Mouse (Mus musculus): ENCODE results near the gene Emilin2.

Emilin2 gene

GRCm38 (mm10) chr17:71301413-71301812 lies 10.4 kb downstream of the Emilin2 start:
- no peak for DNase-seq (ENCODE audit: extremely low read depth, low read depth)

GRCm38 (mm10) chr17:71300338-71300737 lies 11.4 kb downstream of the Emilin2 start:
- DNase-seq (ENCODE audit: extremely low read depth, low read depth) = no peak

- no peak for DNase-seq (ENCODE audit: extremely low read depth, low read depth)
Observed at GRCm38 (mm10) chr17:71299879-71300278, 11.9 kb downstream of the Emilin2 start.

GRCm38 (mm10) chr17:71294570-71294969 lies 17.2 kb downstream of the Emilin2 start:
- no peak for DNase-seq (ENCODE audit: extremely low read depth, low read depth)

- no peak for DNase-seq (ENCODE audit: extremely low read depth, low read depth)
Observed at GRCm38 (mm10) chr17:71292897-71293296, 18.9 kb downstream of the Emilin2 start.

GRCm38 (mm10) chr17:71291897-71292420 lies 19.8 kb downstream of the Emilin2 start:
- peak; percentile 58 for DNase-seq (ENCODE audit: extremely low read depth, low read depth)

- DNase-seq (ENCODE audit: extremely low read depth, low read depth) = peak; percentile 87
Observed at GRCm38 (mm10) chr17:71290486-71291410, 21.0 kb downstream of the Emilin2 start.

- DNase-seq (ENCODE audit: extremely low read depth, low read depth) = no peak
Observed at GRCm38 (mm10) chr17:71289572-71290176, 22.1 kb downstream of the Emilin2 start.

- no peak for DNase-seq (ENCODE audit: extremely low read depth, low read depth)
Observed at GRCm38 (mm10) chr17:71288808-71289548, 22.8 kb downstream of the Emilin2 start.

- DNase-seq (ENCODE audit: extremely low read depth, low read depth) = peak; percentile 97
Observed at GRCm38 (mm10) chr17:71288145-71288758, 23.5 kb downstream of the Emilin2 start.

GRCm38 (mm10) chr17:71287586-71287985 lies 24.2 kb downstream of the Emilin2 start:
- DNase-seq (ENCODE audit: extremely low read depth, low read depth) = no peak

- DNase-seq (ENCODE audit: extremely low read depth, low read depth) = peak; percentile 63
Observed at GRCm38 (mm10) chr17:71285929-71286328, 25.8 kb downstream of the Emilin2 start.

- no peak for DNase-seq (ENCODE audit: extremely low read depth, low read depth)
Observed at GRCm38 (mm10) chr17:71284890-71285289, 26.9 kb downstream of the Emilin2 start.

- DNase-seq (ENCODE audit: extremely low read depth, low read depth) = no peak
Observed at GRCm38 (mm10) chr17:71283237-71283636, 28.5 kb downstream of the Emilin2 start.

GRCm38 (mm10) chr17:71282716-71283115 lies 29.1 kb downstream of the Emilin2 start:
- no peak for DNase-seq (ENCODE audit: extremely low read depth, low read depth)

GRCm38 (mm10) chr17:71277701-71278491 lies 33.9 kb downstream of the Emilin2 start:
- DNase-seq (ENCODE audit: extremely low read depth, low read depth) = no peak

- no peak for DNase-seq (ENCODE audit: extremely low read depth, low read depth)
Observed at GRCm38 (mm10) chr17:71276771-71277170, 35.0 kb downstream of the Emilin2 start.

GRCm38 (mm10) chr17:71273901-71274300 lies 37.9 kb downstream of the Emilin2 start:
- DNase-seq (ENCODE audit: extremely low read depth, low read depth) = no peak

GRCm38 (mm10) chr17:71268599-71268998 lies 43.2 kb downstream of the Emilin2 start:
- DNase-seq (ENCODE audit: extremely low read depth, low read depth) = no peak

- DNase-seq (ENCODE audit: extremely low read depth, low read depth) = no peak
Observed at GRCm38 (mm10) chr17:71268152-71268551, 43.6 kb downstream of the Emilin2 start.
